Mouse (Mus musculus) heart, postnatal 25 days (tissue): ENCODE data around the gene Spata21. TPM values are rescaled to one million over a fixed set of nuclear protein-coding genes. Genes with fewer than 3 reads are reported as not detected.

Experiments used
- DNase-seq: peaks from one replicate; pipeline ENCODE4 v3.0.0; 2022; ENCODE audit warnings: low spot score
- intact Hi-C: fragments of 180-260 bp; cut with DNase I; formaldehyde crosslinking; loops from one replicate; pipeline ENCODE4 v1.15.1; 2025
- total RNA-seq, 2 experiments: library from RNA; stranded (reverse); gene quantifications; 2 replicates each; pipeline ENCODE4 v1.2.3; 2021

The Spata21 gene
- total RNA-seq, 2 experiments from 2014 or later, result not detected

DNA sequence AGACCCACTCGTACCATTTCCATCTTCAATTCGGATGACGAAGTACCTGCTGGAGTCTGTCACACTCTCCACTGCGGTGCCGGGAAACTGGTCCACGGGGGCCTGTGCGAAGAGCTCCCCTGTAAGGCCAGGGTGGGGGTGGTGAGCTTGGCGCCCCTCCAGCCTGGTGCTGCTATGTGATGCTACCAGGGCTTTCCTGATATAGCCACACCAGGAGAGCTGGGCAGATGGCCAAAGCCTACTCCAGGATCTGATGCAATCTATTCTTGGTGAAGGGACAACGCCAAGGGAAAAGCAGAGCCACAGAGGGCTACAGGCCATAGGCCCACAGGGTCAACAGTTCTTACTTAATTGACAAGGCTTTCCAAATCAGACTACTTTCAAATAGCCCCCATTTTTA is 14.5 kb upstream of the Spata21 start:
- intact Hi-C loops, result no loop called here
- DNase-seq, result peak; percentile 35

GRCm38 (mm10) chr4:141074109-141074508 is 14.0 kb upstream of the Spata21 start:
- intact Hi-C loops, result no loop called here
- no peak for DNase-seq

DNA sequence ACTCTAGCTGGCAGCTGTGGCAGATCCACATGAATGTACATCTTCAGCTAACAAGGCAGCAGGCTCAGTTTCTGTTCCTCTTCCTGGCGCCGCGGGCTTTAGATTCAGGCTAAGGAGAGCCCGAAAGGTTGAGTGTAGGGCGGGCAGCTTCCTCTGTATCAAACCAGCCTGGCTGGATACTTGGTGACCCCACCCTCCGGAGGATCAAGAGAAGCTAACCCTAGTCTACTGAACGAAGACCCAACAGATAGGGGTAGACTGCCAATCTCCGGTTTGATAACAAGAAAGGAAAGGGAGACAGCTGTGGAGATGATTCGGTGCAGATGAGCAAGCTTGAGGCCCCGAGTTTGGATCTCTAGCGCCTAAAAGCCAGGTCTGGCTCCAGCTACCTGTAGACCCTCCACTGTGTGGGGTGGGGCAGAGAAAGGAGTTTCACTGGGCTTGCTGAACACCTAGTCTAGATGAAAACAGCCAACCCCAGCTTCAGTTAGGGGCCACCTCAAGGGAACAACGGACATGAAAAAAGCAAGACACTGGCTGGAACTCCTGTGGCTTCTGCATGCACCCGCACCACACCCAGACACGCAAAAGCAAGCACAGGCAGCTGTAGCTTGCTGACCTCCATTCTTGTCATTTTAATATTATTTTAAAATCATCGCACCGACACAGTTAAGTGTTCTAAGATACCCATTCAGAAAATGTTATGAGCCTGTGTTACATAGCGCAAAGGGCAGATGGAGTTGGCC is 11.2 kb upstream of the Spata21 start:
- intact Hi-C loops, result loop anchor here (5.0 kb wide), 2 partner anchors 60 to 115 kb away; partner anchors contain the start of genes Sdhb and Szrd1
- DNase-seq, result no peak

- DNase-seq, result peak; percentile 88
- intact Hi-C loops, result loop anchor here (5.0 kb wide), 2 partner anchors 59 to 116 kb away; partner anchors contain the start of genes Sdhb and Szrd1
Observed at GRCm38 (mm10) chr4:141077681-141078509, 10.2 kb upstream of the Spata21 start, which contains the start of gene Necap2. Gene Necap2, minus strand, starts transcription at chr4:141078357.

GRCm38 (mm10) chr4:141078510-141079137 is 9.5 kb upstream of the Spata21 start:
- no peak for DNase-seq
- intact Hi-C loops, result loop anchor here (5.0 kb wide), 2 partner anchors 59 to 116 kb away; partner anchors contain the start of genes Sdhb and Szrd1

DNA sequence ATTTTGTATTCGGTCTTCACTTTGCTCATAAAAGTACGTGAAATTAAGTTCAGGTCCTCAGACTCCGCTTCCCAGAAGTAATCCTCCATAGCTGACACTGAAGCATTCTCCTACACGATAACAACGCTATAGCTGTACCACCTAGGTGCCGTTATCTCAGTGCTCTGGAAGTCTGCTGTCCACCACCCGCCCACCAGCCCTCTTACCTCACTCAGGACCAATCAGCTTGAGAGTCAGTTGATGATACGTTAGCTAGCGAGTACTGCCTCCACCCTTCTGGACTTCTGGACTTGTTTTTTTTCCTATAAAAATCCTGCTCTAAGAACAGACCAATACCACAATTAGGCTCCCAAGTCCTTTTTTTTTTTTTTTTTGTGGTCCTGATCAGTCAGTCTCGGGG is 1.3 kb upstream of the Spata21 start:
- DNase-seq, result no peak
- intact Hi-C loops, result no loop called here

GRCm38 (mm10) chr4:141088714-141089113 is 581 bp downstream of the Spata21 start:
- intact Hi-C loops, result no loop called here
- DNase-seq, result no peak

GRCm38 (mm10) chr4:141095016-141095415 is 6.9 kb downstream of the Spata21 start:
- no peak for DNase-seq
- intact Hi-C loops, result no loop called here

DNA sequence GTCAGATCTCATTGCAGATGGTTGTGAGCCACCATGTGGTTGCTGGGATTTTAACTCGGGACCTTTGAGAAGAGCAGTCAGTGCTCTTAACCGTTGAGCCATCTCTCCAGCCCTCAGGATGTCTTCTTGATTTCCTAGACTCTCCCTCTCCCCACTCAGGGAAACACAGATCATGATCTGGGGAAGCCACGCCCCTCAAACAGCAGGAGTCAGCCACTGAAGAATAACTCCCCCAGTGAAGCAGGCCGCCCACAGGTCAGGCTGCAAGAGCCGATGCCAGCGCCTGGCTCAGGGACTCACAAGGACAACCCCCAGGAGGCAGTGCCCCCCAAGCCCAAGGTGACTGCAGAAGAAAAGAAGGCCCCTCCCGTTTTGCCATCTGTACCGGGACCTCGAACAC is 8.6 kb downstream of the Spata21 start:
- no peak for DNase-seq
- intact Hi-C loops, result no loop called here

GRCm38 (mm10) chr4:141098935-141099334 is 10.8 kb downstream of the Spata21 start:
- intact Hi-C loops, result no loop called here
- no peak for DNase-seq

GRCm38 (mm10) chr4:141099956-141100355 is 11.8 kb downstream of the Spata21 start:
- intact Hi-C loops, result no loop called here
- DNase-seq, result no peak

GRCm38 (mm10) chr4:141101291-141101690 is 13.2 kb downstream of the Spata21 start:
- intact Hi-C loops, result no loop called here
- DNase-seq, result no peak

DNA sequence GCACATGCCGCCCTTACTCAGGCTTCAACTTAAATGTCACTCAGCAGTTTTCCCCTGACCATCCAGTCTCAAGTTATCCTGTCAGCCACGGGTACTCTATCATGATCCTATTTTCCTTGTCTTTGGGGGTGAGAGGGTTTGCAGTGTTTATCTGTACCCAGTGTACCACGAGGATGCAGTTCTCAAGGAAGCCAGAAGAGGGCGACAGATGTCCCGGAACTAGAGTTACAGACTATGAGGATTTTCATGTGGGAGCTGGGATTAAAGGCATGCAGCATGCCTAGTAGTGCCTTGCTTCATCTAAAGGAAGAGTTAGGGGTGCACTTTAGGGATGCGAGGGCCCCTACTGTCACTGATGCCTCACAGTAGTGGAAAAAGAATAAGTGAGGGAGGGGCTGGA is 13.7 kb downstream of the Spata21 start:
- intact Hi-C loops, result no loop called here
- no peak for DNase-seq

- intact Hi-C loops, result no loop called here
Observed at GRCm38 (mm10) chr4:141106526-141107183, 18.5 kb downstream of the Spata21 start.

GRCm38 (mm10) chr4:141108196-141108732 is 20.1 kb downstream of the Spata21 start:
- intact Hi-C loops, result no loop called here
- DNase-seq, result no peak

More at GRCm38 (mm10) chr4:141106526-141107183, 18.5 kb downstream of the Spata21 start:
- no peak for DNase-seq

DNA sequence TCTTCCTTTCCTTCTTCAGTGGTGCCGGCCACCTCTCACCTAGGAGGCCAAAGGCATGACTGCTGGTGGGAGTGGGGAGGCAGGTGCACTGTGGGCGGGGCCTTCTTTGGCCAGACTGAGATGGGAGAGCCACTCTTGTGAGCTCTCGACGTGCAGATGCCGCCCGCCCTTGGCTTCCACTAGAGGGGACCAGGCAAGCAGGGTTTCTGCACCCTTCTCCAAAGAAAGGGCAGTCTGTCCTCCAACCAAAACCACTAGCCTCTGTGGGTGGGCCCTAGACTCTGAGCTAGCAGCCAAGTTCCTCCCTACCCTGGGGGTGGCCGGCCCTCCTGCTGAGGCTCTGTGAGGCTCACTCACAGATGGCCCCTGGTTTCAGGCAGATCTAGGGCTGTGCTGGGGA is 25.7 kb downstream of the Spata21 start:
- intact Hi-C loops, result no loop called here
- DNase-seq, result no peak

DNA sequence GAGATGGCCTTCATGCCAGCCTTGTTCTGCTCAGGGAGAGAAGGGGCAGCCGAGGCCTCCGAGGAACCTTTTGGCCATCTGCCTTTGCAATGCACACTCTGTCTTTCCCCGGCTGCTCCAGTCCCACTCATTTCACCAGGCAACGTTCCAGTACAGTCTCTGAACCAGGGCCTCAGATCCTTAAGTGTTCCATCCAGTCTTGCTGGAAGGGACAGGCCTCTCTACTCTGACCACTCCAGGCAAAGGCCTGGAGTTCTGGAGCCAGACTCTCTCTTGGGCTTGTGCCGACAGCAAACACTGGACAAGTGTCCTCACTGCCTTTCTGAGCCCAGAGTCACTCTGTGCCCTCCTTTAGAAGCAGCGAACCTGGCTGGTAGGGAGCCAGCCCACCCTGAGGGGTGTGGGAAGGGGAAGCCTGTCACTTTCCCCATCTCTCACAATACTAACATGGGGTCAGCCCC is 26.4 kb downstream of the Spata21 start:
- intact Hi-C loops, result no loop called here
- no peak for DNase-seq

DNA sequence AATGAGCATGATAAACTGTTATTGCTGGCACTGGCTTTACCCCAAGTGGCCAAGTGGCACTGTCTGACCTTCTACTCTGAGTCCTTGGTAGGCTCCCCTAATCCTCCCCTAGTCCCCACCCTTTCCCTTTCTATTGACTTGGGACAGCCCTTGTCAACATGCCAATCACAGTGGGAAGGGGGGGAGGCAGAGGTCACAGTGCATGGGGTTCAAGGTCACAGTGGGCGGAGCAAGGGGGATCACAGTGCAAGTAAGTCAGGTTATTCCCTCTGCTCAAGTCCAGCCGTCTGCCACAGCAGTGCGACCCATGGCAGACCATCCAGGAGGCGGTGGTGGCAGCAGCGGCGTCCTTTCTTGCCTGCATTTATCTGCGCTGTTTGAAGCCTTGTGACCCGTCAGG is 27.3 kb downstream of the Spata21 start:
- intact Hi-C loops, result no loop called here
- no peak for DNase-seq

- intact Hi-C loops, result no loop called here
- no peak for DNase-seq
Observed at GRCm38 (mm10) chr4:141118691-141119090, 30.6 kb downstream of the Spata21 start.

DNA sequence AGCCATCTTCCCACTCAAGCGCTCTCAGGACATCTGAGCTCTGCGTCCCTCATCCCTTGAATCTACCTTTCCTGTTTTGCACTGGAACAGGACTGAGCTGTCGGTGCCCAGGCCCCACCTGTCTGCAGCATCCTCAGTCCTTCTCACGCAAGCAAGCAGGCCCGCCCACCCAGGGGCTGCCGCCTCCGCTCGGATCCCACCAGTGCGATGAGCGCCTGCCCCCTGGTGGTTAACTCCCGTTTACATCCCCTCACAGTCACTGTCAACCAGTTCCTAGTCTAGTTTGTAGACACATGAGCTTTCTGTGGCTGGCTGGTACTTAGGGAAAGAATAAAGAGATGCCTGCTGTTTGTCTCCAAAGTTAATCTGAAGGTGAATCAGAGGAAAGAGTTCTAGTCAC is 32.6 kb downstream of the Spata21 start:
- DNase-seq, result no peak
- intact Hi-C loops, result no loop called here
